In the genomic region with DNA sequence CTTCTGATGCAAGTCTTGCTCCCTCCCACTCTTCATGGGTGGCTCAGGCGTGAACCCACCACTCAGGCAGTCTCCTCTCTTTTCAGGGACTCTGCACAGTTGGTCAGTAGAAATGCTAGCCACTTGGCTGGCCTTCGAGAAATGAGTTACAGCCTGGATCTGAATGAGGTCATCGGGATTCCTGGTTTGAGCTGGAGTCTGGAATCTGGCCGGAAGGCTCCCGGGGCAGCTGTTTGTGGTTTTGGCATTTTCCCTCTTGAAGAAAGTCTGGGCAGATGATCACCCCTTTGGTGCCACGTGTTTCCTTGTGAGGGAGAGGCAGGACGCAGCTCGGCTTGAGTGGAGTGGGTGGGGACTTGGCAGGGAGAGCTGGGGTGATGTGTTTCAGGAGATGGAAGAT, we compare ENCODE assay signal across 8 mouse cellular contexts. TPM values are rescaled to one million over a fixed set of nuclear protein-coding genes. Genes with fewer than 3 reads are reported as not detected.
DNase-seq lines count a peak whose midpoint lies in the region; ATAC-seq lines count a peak whose summit lies in the region.

No protein-coding gene starts in this region.

- H3K4me3 ChIP-seq in embryonic facial prominence, embryonic 13.5 days: no peak overlapping the region

- H3K27me3 ChIP-seq in embryonic facial prominence, embryonic 13.5 days: peaks cover 33% of the 10 kb centered on the region

- peak; percentile 75 for DNase-seq in ovary, adult 18-20 months (ENCODE audit: low spot score)
- DNase-seq in ovary, postnatal 10 days (ENCODE audit: low spot score): no peak
- peak; percentile 81 to 86 for DNase-seq in heart, postnatal 10 days
- peak; percentile 21 to 38 for DNase-seq in left cerebral cortex, postnatal 36 days (ENCODE audit: low spot score in 2 of 2)
- peak; percentile 85 for DNase-seq in skeletal muscle tissue, adult 2 months (ENCODE audit: low read depth, low spot score)

- H3K36me3 ChIP-seq in embryonic facial prominence, embryonic 13.5 days: no peaks in the 10 kb centered on the region

- no peak overlapping the region for H3K27ac ChIP-seq in embryonic facial prominence, embryonic 13.5 days

- H3K4me2 ChIP-seq in embryonic facial prominence, embryonic 13.5 days: peak overlapping the region; percentile 23; the same call in 1 of the 2 replicates

- 25% methylated on average over 8 of the region's 8 CpGs for WGBS in embryonic facial prominence, embryonic 13.5 days

- no peak overlapping the region for H3K9ac ChIP-seq in embryonic facial prominence, embryonic 13.5 days

- peaks cover 21% of the 10 kb centered on the region for H3K4me1 ChIP-seq in embryonic facial prominence, embryonic 13.5 days

- 0 out of 2 replicates have a peak, but pooled peaks cover 3% of the 10 kb centered on the region for H3K9me3 ChIP-seq in embryonic facial prominence, embryonic 13.5 days

- intact Hi-C loops in heart, postnatal 10 days (cut with DNase I): no loop called here
- intact Hi-C loops in left cerebral cortex, postnatal 36 days (cut with DNase I): no loop called here

- peak; percentile 43; the same call in 1 of the 2 replicates for ATAC-seq in embryonic facial prominence, embryonic 13.5 days (ENCODE audit: insufficient number of reproducible peaks, insufficient read depth, low FRiP score, low TSS enrichment, low read depth)
- ATAC-seq in monocyte, adult 5-6 weeks (replicated peaks; ENCODE audit: insufficient number of reproducible peaks, low FRiP score, low TSS enrichment, poor library complexity, severe bottlenecking): no peak
- ATAC-seq in megakaryocyte, adult 5-6 weeks (ENCODE audit: poor library complexity, severe bottlenecking): no peak

RNA-seq across cellular contexts. Expression of a gene that starts 48.0 kb away (rescaled TPM):
- polyA plus RNA-seq in embryonic facial prominence, embryonic 13.5 days (2015; fragmentation: Nextera tagmentation; extraction: Ambion mirVana): not detected in 2 replicates
- not detected for total RNA-seq in heart, postnatal 10 days (2021)
- not detected for total RNA-seq in left cerebral cortex, postnatal 36 days (2021)
- not detected in 3 replicates for total RNA-seq in monocyte, adult 5-6 weeks (2017)
- not detected in 2 replicates for total RNA-seq in megakaryocyte, adult 5-6 weeks (2015)
- not detected in 2 replicates for total RNA-seq in megakaryocyte, adult 5-6 weeks (2017)

RNA-seq across cellular contexts. Expression of a gene that starts 50.9 kb away (rescaled TPM):
- 0.49 and 0.61 TPM in 2 replicates for polyA plus RNA-seq in embryonic facial prominence, embryonic 13.5 days (2015; fragmentation: Nextera tagmentation; extraction: Ambion mirVana)
- total RNA-seq in heart, postnatal 10 days (2021): under 1 TPM; 0.47 to 0.91 TPM
- 1 to 10 TPM; 2.5 to 2.7 TPM for total RNA-seq in left cerebral cortex, postnatal 36 days (2021)
- total RNA-seq in monocyte, adult 5-6 weeks (2017): 35.6 to 134 TPM (median 47.4 TPM) in 3 replicates
- total RNA-seq in megakaryocyte, adult 5-6 weeks (2015): 5.2 and 8.5 TPM in 2 replicates
- total RNA-seq in megakaryocyte, adult 5-6 weeks (2017): 3.8 and 5.0 TPM in 2 replicates
